Mouse (Mus musculus): Measurements from ENCODE around the gene C1qa. TPM values are rescaled to one million over a fixed set of nuclear protein-coding genes. Genes with fewer than 3 reads are reported as not detected.

C1qa gene
- polyA plus RNA-seq, 1 experiment from 2014 or later, result 16.2 TPM

DNA sequence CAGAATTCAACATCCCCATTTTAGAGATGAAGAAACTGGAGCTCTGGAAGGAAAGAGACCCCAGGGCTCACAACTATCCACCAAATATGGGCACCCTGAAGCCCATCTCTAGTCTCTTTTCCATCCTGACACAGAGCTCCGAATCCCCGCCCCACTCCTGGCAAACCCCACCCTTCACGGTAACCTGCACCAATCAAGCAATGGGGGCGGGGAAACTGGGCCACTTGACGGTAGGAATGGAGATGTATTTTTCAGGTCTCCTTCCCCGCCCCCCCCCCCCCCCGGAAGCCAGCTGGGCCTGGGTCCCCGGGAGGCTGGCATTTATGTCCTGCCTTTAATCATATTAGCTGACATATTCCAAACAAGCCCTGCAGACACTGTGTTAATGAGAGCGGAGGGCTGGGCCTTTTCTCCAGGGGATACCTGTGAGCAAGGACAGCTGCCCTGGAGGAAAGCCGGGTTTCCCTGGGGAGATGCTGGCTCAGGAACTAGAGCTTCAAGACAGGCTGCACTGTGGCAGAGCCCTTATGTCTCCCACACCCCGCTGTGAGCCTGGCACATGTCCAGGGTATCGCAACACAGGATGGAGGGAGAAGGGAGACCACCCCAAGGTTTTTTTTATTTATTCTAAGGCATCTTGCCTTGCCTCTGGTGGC is 30.8 kb downstream of the C1qa start:
- Histone ChIP-seq H3K9ac (replicated peaks; ENCODE audit: low read length) (no peak overlapping the region), H3K27me3 (ENCODE audit: control insufficient read depth, insufficient read depth, low read length) (no peaks in the 10 kb centered on the region), H3K9me3 (replicated peaks; ENCODE audit: control insufficient read depth, low read length) (no peaks in the 10 kb centered on the region), H3K27ac (replicated peaks; ENCODE audit: low read depth, low read length) (no peak overlapping the region), H3K4me2 (ENCODE audit: low read depth, low read length) (no peak overlapping the region), H3K4me1 (ENCODE audit: control insufficient read depth, insufficient read depth, low read length) (0 out of 2 replicates have a peak, but pooled peaks cover 4% of the 10 kb centered on the region), H3K36me3 (replicated peaks; ENCODE audit: control insufficient read depth, insufficient read depth, low read depth, low read length) (no peaks in the 10 kb centered on the region), H3K4me3 (ENCODE audit: low read depth, low read length) (no peak overlapping the region)
- WGBS, result 11% methylated on average over 12 of the region's 12 CpGs
- DNase-seq (ENCODE audit: low spot score) (peak; percentile 53), ATAC-seq (replicated peaks; ENCODE audit: insufficient number of reproducible peaks, low FRiP score, low TSS enrichment, low read depth) (peak; percentile 14; the same call in 1 of the 2 replicates)

DNA sequence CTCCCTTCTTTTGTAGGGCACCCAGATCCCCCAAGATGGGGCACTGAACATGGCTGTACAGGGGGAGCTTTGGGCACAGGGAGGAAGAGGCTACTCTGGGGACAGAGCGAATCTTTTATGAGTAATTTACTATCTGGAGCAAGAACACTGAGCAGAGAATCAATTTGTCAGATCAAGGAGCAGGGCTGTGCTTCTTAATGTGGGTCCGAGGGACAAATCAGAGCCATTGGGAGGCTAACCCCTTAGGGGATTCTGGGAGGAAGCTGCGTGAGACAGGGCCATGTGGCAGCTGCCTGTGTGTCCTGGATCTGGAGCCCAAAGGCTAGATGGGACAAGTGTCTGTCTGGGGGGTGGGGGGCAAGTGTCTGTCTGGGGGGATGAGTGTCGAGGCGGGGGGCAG is 33.1 kb downstream of the C1qa start:
- no peak overlapping the region for H3K9ac ChIP-seq (replicated peaks; ENCODE audit: low read length)
- no peak overlapping the region for H3K4me3 ChIP-seq (ENCODE audit: low read depth, low read length)
- WGBS, result 53% methylated on average over 5 of the region's 5 CpGs
- DNase-seq (ENCODE audit: low spot score) (no peak), ATAC-seq (replicated peaks; ENCODE audit: insufficient number of reproducible peaks, low FRiP score, low TSS enrichment, low read depth) (no peak)
- H3K4me2 ChIP-seq (ENCODE audit: low read depth, low read length), result no peak overlapping the region
- no peaks in the 10 kb centered on the region for H3K27me3 ChIP-seq (ENCODE audit: control insufficient read depth, insufficient read depth, low read length)
- no peaks in the 10 kb centered on the region for H3K9me3 ChIP-seq (replicated peaks; ENCODE audit: control insufficient read depth, low read length)
- H3K27ac ChIP-seq (replicated peaks; ENCODE audit: low read depth, low read length), result peak overlapping the region; percentile 52
- no peaks in the 10 kb centered on the region for H3K36me3 ChIP-seq (replicated peaks; ENCODE audit: control insufficient read depth, insufficient read depth, low read depth, low read length)
- H3K4me1 ChIP-seq (ENCODE audit: control insufficient read depth, insufficient read depth, low read length), result peaks cover 8% of the 10 kb centered on the region

- Histone ChIP-seq H3K9ac (replicated peaks; ENCODE audit: low read length) (no peak overlapping the region), H3K4me2 (ENCODE audit: low read depth, low read length) (0 out of 2 replicates have a peak overlapping the region, but pooled peaks have one; percentile 2), H3K36me3 (replicated peaks; ENCODE audit: control insufficient read depth, insufficient read depth, low read depth, low read length) (no peaks in the 10 kb centered on the region), H3K9me3 (replicated peaks; ENCODE audit: control insufficient read depth, low read length) (no peaks in the 10 kb centered on the region), H3K4me1 (ENCODE audit: control insufficient read depth, insufficient read depth, low read length) (peaks cover 8% of the 10 kb centered on the region), H3K4me3 (ENCODE audit: low read depth, low read length) (no peak overlapping the region), H3K27me3 (ENCODE audit: control insufficient read depth, insufficient read depth, low read length) (no peaks in the 10 kb centered on the region), H3K27ac (replicated peaks; ENCODE audit: low read depth, low read length) (no peak overlapping the region)
- WGBS, result 4% methylated on average over 15 of the region's 15 CpGs
- DNase-seq (ENCODE audit: low spot score) (peak; percentile 82), ATAC-seq (replicated peaks; ENCODE audit: insufficient number of reproducible peaks, low FRiP score, low TSS enrichment, low read depth) (0 out of 2 replicates have a peak, but pooled peaks have one; percentile 49)
Measured at GRCm38 (mm10) chr4:136864751-136865470, 33.7 kb downstream of the C1qa start.

GRCm38 (mm10) chr4:136863517-136863916 is 35.1 kb downstream of the C1qa start:
- Histone ChIP-seq H3K27ac (replicated peaks; ENCODE audit: low read depth, low read length) (no peak overlapping the region), H3K9ac (replicated peaks; ENCODE audit: low read length) (no peak overlapping the region), H3K36me3 (replicated peaks; ENCODE audit: control insufficient read depth, insufficient read depth, low read depth, low read length) (no peaks in the 10 kb centered on the region), H3K4me1 (ENCODE audit: control insufficient read depth, insufficient read depth, low read length) (peaks cover 8% of the 10 kb centered on the region), H3K27me3 (ENCODE audit: control insufficient read depth, insufficient read depth, low read length) (no peaks in the 10 kb centered on the region), H3K4me3 (ENCODE audit: low read depth, low read length) (no peak overlapping the region), H3K9me3 (replicated peaks; ENCODE audit: control insufficient read depth, low read length) (no peaks in the 10 kb centered on the region), H3K4me2 (ENCODE audit: low read depth, low read length) (no peak overlapping the region)
- WGBS, result 66% methylated on average over 9 of the region's 9 CpGs
- ATAC-seq (replicated peaks; ENCODE audit: insufficient number of reproducible peaks, low FRiP score, low TSS enrichment, low read depth) (no peak), DNase-seq (ENCODE audit: low spot score) (no peak)

DNA sequence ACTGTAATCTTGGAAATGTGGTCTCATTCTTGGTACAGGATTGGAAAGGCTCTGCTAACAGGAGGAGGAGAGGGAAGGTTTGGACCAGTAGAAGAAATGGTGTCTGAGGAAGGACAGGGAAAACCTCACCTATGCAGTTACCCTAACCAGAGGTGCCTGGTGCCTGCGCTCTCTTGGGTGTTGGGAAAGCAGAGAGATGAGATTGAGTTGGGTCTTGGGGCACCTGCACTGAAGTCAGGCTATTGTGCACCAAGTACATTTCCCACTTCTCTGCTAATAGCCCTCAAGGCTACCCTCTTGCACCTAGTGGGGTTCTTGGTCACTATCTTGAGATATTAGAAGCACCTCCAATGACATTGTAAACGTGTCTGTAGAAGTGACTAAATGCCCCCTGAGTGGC is 36.2 kb downstream of the C1qa start:
- no peaks in the 10 kb centered on the region for H3K36me3 ChIP-seq (replicated peaks; ENCODE audit: control insufficient read depth, insufficient read depth, low read depth, low read length)
- WGBS, result 78% methylated on average over 2 of the region's 2 CpGs
- DNase-seq (ENCODE audit: low spot score), result no peak
- no peaks in the 10 kb centered on the region for H3K27me3 ChIP-seq (ENCODE audit: control insufficient read depth, insufficient read depth, low read length)
- H3K9ac ChIP-seq (replicated peaks; ENCODE audit: low read length), result no peak overlapping the region
- no peak for ATAC-seq (replicated peaks; ENCODE audit: insufficient number of reproducible peaks, low FRiP score, low TSS enrichment, low read depth)
- no peak overlapping the region for H3K4me2 ChIP-seq (ENCODE audit: low read depth, low read length)
- no peak overlapping the region for H3K4me3 ChIP-seq (ENCODE audit: low read depth, low read length)
- H3K9me3 ChIP-seq (replicated peaks; ENCODE audit: control insufficient read depth, low read length), result no peaks in the 10 kb centered on the region
- peaks cover 8% of the 10 kb centered on the region for H3K4me1 ChIP-seq (ENCODE audit: control insufficient read depth, insufficient read depth, low read length)
- no peak overlapping the region for H3K27ac ChIP-seq (replicated peaks; ENCODE audit: low read depth, low read length)

- Histone ChIP-seq H3K36me3 (replicated peaks; ENCODE audit: control insufficient read depth, insufficient read depth, low read depth, low read length) (no peaks in the 10 kb centered on the region), H3K4me1 (ENCODE audit: control insufficient read depth, insufficient read depth, low read length) (peaks cover 8% of the 10 kb centered on the region), H3K27ac (replicated peaks; ENCODE audit: low read depth, low read length) (no peak overlapping the region), H3K4me3 (ENCODE audit: low read depth, low read length) (no peak overlapping the region), H3K4me2 (ENCODE audit: low read depth, low read length) (no peak overlapping the region), H3K9me3 (replicated peaks; ENCODE audit: control insufficient read depth, low read length) (no peaks in the 10 kb centered on the region), H3K27me3 (ENCODE audit: control insufficient read depth, insufficient read depth, low read length) (no peaks in the 10 kb centered on the region), H3K9ac (replicated peaks; ENCODE audit: low read length) (peak overlapping the region; percentile 37)
- no peak; the same call in 1 of the 2 replicates for ATAC-seq (replicated peaks; ENCODE audit: insufficient number of reproducible peaks, low FRiP score, low TSS enrichment, low read depth)
- WGBS, result 7% methylated on average over 17 of the region's 17 CpGs
- DNase-seq (ENCODE audit: low spot score), result peak; percentile 31
Measured at GRCm38 (mm10) chr4:136861806-136862205, 36.8 kb downstream of the C1qa start.

GRCm38 (mm10) chr4:136860022-136860421 is 38.6 kb downstream of the C1qa start:
- Histone ChIP-seq H3K4me2 (ENCODE audit: low read depth, low read length) (no peak overlapping the region), H3K27ac (replicated peaks; ENCODE audit: low read depth, low read length) (no peak overlapping the region), H3K27me3 (ENCODE audit: control insufficient read depth, insufficient read depth, low read length) (no peaks in the 10 kb centered on the region), H3K4me1 (ENCODE audit: control insufficient read depth, insufficient read depth, low read length) (peaks cover 6% of the 10 kb centered on the region), H3K36me3 (replicated peaks; ENCODE audit: control insufficient read depth, insufficient read depth, low read depth, low read length) (no peaks in the 10 kb centered on the region), H3K9me3 (replicated peaks; ENCODE audit: control insufficient read depth, low read length) (no peaks in the 10 kb centered on the region), H3K4me3 (ENCODE audit: low read depth, low read length) (no peak overlapping the region), H3K9ac (replicated peaks; ENCODE audit: low read length) (no peak overlapping the region)
- ATAC-seq (replicated peaks; ENCODE audit: insufficient number of reproducible peaks, low FRiP score, low TSS enrichment, low read depth), result no peak
- WGBS, result 89% methylated on average over 7 of the region's 7 CpGs
- no peak for DNase-seq (ENCODE audit: low spot score)

DNA sequence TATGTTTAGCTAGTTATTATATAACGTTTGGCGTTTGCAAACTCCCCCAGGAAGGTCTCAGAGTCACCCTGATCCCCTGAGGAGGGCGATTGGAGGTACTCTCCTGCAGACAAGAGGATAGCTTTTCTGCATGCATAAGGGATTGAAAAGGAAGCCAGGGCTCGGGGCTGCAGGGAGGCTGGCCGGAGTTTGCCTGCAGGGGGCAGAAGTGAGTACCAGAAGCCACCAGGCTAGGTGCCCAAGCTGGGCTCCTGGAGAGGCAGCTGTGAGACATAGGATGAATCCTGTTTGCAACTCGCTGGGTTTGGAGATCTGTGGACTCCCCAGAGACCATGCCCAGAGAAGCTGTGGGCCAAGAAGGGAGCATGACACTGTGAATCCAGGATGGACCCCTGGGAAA is 43.5 kb downstream of the C1qa start:
- DNase-seq (ENCODE audit: low spot score) (peak; percentile 34), ATAC-seq (replicated peaks; ENCODE audit: insufficient number of reproducible peaks, low FRiP score, low TSS enrichment, low read depth) (no peak)
- no peak overlapping the region for H3K4me2 ChIP-seq (ENCODE audit: low read depth, low read length)
- H3K9ac ChIP-seq (replicated peaks; ENCODE audit: low read length), result no peak overlapping the region
- no peak overlapping the region for H3K27ac ChIP-seq (replicated peaks; ENCODE audit: low read depth, low read length)
- no peaks in the 10 kb centered on the region for H3K9me3 ChIP-seq (replicated peaks; ENCODE audit: control insufficient read depth, low read length)
- WGBS, result 26% methylated on average over 6 of the region's 6 CpGs
- no peaks in the 10 kb centered on the region for H3K36me3 ChIP-seq (replicated peaks; ENCODE audit: control insufficient read depth, insufficient read depth, low read depth, low read length)
- H3K27me3 ChIP-seq (ENCODE audit: control insufficient read depth, insufficient read depth, low read length), result no peaks in the 10 kb centered on the region
- no peaks in the 10 kb centered on the region for H3K4me1 ChIP-seq (ENCODE audit: control insufficient read depth, insufficient read depth, low read length)
- no peak overlapping the region for H3K4me3 ChIP-seq (ENCODE audit: low read depth, low read length)
